Mouse (Mus musculus): ENCODE results near the gene Zfp52.

DNA sequence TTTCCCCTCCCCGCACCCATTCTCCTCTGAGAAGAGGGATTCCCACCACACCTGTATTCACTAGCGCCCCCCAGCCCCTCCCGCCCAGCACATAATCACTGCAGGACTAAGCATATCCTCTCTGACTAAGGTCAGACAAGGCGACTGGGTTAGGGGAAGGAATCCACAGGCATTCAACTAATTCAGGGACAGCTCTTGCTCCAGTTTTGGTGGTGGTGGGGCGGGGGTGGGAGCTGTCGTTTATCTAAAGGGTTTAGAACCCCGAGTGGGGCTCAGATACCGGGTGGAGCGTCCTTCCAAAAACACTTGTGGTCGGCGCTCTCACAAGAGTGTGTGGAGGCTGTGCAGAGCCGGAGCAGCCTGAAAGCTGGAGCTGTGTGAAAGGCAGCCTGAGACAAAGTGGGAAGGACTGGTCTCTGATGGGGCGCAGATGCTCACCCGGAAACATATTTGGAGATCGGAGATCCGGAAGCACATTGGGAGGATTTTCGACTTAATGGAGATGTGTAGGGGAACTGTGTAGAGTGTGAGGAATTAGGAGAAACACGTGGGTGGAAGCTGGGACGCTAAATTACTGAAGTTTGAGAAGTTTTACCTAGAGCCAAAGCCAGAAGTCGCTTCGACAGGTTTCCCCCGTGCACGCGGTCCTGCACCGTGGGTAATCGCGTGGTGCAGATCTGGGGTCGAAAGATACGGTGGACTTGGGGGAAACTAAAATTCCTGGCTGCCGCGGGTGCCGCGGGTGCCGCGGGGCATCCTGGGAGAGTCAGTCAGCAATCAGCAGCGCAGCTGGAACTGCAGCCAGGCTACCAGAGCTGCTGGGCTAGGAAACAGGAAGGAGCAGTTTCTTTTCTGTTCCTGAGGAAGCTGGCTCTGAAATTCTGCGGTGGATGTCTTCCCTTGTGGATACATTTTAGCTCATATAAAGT is 18.9 kb upstream of the Zfp52 start:
- TF ChIP-seq GATA2 (IDR thresholded peaks at IDR 0.05; ENCODE audit: borderline replicate concordance, low read depth, low read length) (no peak), CTCF (IDR thresholded peaks at IDR 0.05; ENCODE audit: low read depth, low read length) (no peak)

Data from G1E (cell line).